Mouse (Mus musculus) gastrocnemius, adult 18-20 months (tissue): ENCODE results near the gene Carmil1. TPM values are rescaled to one million over a fixed set of nuclear protein-coding genes. Genes with fewer than 3 reads are reported as not detected.

Experiments used
- total RNA-seq, 2 experiments: library from RNA; stranded (reverse); gene quantifications; 2 replicates each; pipeline ENCODE4 v1.2.3; 2021

The Carmil1 gene
- total RNA-seq, 2 experiments from 2014 or later, result 1.9 to 2.6 TPM

Other genes starting within 250 kb of the Carmil1 start
- gene Cmah, start 46.6 kb upstream of the Carmil1 start, total RNA-seq, result 1 to 10 TPM in 1 of 2 experiments, under 1 TPM in 1; 0.66 to 1.9 TPM